Mouse (Mus musculus): ENCODE results near the gene Ing5.
"Not testable (repeated sequence)": the region's sequence is repeated elsewhere in the genome, so short reads cannot be mapped to it uniquely, and the experiment has no call there.

The Ing5 gene

DNA sequence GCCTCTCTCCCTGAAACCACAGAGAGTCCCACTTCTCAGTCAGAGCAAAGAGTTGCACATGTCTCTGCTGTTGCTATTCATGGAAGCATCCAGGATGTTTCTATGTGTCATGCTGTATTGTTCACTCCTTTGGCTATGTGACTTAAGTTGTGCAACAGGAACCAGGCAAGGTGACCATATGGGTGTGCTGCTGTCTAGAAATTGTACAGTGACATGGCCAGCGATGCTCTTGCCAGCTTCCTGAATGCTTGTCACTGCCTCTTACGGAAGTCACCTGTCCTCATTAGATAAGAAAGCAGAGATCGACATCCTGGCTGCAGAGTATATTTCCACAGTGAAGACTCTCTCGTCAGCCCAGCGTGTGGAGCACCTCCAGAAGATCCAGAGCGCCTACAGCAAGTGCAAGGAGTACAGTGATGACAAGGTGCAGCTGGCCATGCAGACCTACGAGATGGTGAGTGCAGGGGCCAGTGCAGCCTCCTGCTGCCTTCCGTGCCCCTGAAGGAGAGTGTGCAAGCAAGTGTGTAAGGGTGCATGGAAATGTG is 7.8 kb downstream of the Ing5 start:
- DNase-seq, result no peak

DNA sequence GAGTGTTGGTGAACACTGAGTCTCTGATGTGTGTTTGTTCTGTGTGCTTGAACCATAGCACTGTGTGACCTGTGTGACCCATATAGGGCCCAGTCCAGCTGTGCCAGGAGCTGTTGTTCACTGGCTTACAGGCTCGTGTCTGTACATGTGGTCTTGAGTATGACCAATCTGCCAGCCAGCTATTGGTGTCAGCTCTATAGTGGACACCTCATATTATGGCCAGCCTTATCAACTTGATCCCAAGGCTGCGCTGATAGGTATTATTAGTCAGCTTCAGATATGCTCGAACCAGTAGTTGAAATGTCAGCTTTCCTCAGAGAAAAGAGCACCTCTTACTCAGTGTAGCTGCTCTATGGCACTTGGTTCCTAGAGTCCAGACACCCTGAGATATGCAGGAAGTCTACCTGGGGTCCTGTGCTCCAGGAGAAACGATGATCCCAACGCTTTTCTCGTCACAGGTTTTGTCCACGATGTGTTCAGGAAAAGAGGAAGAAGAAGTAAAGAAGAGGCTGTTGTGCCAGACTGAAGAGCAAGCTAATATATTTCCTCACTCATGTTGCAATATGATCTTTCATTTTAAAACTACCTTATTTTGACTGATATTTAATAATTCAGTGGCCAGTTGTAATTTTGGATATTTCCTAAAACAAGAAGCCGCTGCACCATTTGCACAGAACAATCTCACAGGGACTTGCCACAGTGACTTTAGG is 14.2 kb downstream of the Ing5 start:
- no peak for DNase-seq

GRCm38 (mm10) chr1:93818722-93819121 is 15.0 kb downstream of the Ing5 start:
- no peak for DNase-seq

- no peak for DNase-seq
These were observed 20.2 kb downstream of the Ing5 start for GRCm38 (mm10) chr1:93823796-93824495.

- no peak for DNase-seq
These were observed 20.8 kb downstream of the Ing5 start, which contains the start of gene D2hgdh for GRCm38 (mm10) chr1:93824609-93825008. Gene D2hgdh, plus strand, starts transcription at chr1:93824909.

- DNase-seq, result peak; percentile 98
These were observed 21.4 kb downstream of the Ing5 start for GRCm38 (mm10) chr1:93825105-93825674.

- no peak for DNase-seq
These were observed 22.2 kb downstream of the Ing5 start for GRCm38 (mm10) chr1:93825771-93826539.

DNA sequence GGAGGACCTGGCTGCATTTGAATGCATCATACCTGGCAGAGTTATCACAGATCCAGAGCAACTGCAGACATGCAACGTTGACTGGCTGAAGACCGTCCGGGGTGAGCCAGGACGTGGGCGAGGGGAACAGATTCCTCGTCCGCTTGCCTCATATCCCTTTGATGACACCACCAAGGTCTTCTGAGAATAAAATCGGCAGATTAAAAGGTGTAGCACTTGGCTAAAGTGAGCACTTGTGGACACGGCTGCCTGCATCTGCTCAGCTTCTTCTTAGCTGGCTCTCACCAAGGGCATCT is 22.7 kb downstream of the Ing5 start:
- DNase-seq, result no peak

DNA sequence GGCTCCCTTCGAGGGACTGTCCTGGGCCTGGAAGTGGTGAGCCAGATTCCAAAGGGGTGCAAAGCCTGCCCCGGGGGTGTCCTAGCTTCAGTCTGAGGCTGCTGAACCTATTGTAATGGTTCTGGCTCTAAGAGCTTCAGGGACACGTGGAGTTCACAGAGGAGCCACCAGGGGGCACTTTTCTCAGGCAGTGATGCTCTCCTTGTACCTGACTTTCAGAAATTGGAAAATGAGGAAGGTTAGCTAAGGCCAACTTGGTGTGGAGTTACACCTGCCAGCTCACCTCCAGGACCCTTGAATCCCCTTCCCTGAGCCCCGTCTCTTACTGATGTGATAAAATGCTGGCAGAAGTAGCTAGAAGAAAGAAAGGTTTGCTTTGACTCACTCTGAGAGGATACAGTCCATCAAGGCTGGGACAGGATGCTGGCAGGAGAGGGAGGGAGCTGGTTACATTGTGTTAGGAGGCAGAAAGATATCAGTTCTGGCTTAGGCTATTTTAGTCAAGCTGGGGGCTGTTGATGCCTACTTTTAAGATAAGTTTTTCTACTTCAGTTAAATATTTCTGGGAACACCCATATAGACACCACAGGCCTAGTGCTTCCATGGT is 29.1 kb downstream of the Ing5 start:
- DNase-seq, result not testable (repeated sequence)

GRCm38 (mm10) chr1:93834671-93835150 is 30.9 kb downstream of the Ing5 start:
- DNase-seq, result no peak

DNA sequence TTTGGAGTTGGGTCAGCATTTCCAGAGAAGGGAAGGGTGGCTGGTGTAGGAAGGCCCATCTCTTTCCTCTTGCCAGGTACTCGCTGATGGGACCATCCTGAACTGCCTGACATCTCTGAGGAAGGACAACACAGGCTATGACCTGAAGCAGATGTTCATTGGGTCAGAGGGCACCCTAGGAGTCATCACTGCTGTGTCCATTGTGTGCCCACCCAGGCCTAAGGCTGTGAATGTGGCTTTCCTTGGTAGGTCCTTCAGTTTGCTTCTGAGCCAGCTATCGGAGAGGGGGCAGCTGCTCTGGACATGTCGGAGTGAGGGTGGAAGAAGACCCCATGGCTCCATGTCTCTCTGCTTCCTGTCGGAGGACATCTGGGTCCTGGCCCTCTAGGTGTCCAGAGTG is 31.4 kb downstream of the Ing5 start:
- no peak for DNase-seq

GRCm38 (mm10) chr1:93835876-93836531 is 32.2 kb downstream of the Ing5 start:
- DNase-seq, result no peak

DNA sequence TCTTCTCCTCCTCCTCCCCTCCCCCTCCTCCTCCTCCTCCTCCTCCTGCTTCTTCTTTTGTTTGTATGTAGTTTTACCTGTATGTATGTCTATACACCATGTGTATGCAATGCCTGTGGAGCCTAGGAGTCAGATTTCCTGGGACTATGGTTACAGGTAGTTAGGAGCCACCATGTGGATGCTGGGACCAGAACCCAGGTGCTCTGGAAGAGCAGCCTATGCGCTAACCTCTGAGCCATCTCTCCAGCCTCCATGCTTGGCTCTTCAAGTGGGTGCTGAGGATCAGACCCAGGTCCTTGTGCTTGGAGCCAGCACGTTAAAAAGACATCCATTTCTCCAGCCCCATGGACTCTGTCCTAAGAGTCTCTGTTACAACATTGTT is 32.8 kb downstream of the Ing5 start:
- DNase-seq, result no peak

- DNase-seq, result peak; percentile 0
These were observed 33.6 kb downstream of the Ing5 start for GRCm38 (mm10) chr1:93837335-93837734.

GRCm38 (mm10) chr1:93838569-93838968 is 34.8 kb downstream of the Ing5 start:
- DNase-seq, result not testable (repeated sequence)

GRCm38 (mm10) chr1:93845766-93846366 is 42.1 kb downstream of the Ing5 start:
- not testable (repeated sequence) for DNase-seq

GRCm38 (mm10) chr1:93855790-93856189 is 52.0 kb downstream of the Ing5 start:
- not testable (repeated sequence) for DNase-seq

GRCm38 (mm10) chr1:93857370-93857769 is 53.6 kb downstream of the Ing5 start:
- no peak for DNase-seq

GRCm38 (mm10) chr1:93857991-93858390 is 54.2 kb downstream of the Ing5 start:
- DNase-seq, result peak; percentile 45

- no peak for DNase-seq
These were observed 55.9 kb downstream of the Ing5 start for GRCm38 (mm10) chr1:93859619-93860018.

DNA sequence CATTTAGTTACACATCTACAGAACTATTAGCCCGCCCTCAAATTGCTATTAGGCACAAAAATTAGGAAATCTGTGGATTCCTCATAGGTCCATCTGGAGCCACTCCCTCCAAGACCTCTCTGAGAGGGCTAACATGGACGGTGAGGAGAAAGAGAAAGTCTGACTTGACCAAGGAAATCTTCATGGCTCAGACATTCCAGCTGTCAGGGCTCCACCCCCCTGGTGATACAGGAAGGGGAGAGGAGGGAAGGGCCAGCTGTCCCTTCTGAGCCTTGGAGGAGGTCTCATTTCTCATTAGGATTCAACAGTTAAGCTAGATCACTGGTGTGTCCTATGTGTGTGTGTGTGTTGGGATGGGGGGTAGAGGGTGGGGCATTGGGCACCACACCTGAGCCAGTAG is 57.3 kb downstream of the Ing5 start, which contains the start of gene Gal3st2:
Gene Gal3st2 (plus strand): TSS at position 259 of the 400 bp plus-strand sequence.
- DNase-seq, result not testable (repeated sequence)
